Mouse (Mus musculus) monocyte, adult 59 days (primary cell): ENCODE measurements around the gene Gng12. TPM values are rescaled to one million over a fixed set of nuclear protein-coding genes. Genes with fewer than 3 reads are reported as not detected.

Experiments used
- total RNA-seq, 2 experiments: library from RNA; stranded (reverse); gene quantifications; one replicate each; pipeline ENCODE4 v1.2.4; 2023

Gng12 gene
- total RNA-seq = 10 to 100 TPM; 37.7 to 44.6 TPM

DNA sequence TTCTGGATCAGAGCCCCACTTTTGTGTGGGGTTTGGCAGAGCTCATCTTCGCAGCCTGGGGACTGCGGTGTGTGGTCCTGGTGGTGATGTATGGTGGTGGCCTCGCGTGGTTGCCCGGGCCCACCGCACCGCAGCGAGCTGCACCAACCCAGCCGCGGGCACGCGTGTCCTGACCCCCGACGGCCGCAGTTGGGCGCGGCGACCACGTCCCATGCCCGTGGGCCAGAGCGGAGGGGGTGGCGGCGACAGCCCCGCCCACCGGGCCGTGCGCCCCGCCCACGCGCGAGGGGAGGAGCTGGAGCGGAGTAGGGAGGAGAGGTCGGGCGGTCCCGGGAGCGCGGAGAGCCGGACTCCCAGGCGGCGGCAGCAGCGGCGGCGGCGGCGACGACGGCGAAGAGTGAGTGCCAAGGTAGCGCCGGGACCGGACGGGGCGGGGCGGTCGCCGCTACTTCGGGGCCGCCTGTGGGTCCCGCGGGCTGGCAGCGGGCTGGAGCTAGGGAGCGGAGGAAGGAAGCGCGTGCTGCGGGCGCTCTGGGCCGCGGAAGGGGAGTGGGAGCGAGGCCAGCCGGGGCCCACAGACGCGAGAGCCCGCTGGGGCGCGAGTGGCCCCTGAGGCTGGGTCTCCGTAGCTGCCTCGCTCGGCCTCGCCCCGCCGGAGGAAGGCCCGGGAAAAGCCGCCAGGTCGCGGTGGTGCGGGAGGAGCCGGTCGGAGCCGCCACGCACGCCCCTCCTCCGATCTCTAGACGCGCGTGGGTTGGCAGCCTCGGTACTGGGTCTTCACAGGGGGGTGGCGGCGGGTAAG, at the start of gene Gng12:
Gene Gng12 (plus strand): TSS at position 279 of the 802 bp plus-strand sequence.

GRCm38 (mm10) chr6:67036837-67037628, 140.8 kb downstream of the Gng12 start, which contains the start of gene Gadd45a:
Gene Gadd45a (minus strand): TSS chr6:67037457.

Other genes with a start within 250 kb of the Gng12 start
- gene Vmn1r35, start 210.5 kb upstream of the Gng12 start, total RNA-seq = not detected
- not detected for gene Vmn1r36, start 177.2 kb upstream of the Gng12 start, total RNA-seq
- gene Vmn1r37, start 167.0 kb upstream of the Gng12 start, total RNA-seq = not detected
- gene Vmn1r38, start 113.8 kb upstream of the Gng12 start, total RNA-seq = not detected
- not detected for gene Vmn1r39, start 85.8 kb upstream of the Gng12 start, total RNA-seq
- gene Gadd45a, start 141.1 kb downstream of the Gng12 start, total RNA-seq = 10 to 100 TPM; 23.7 to 24.7 TPM